Mouse (Mus musculus): Measurements from ENCODE around the gene Tenm2. TPM values are rescaled to one million over a fixed set of nuclear protein-coding genes. Genes with fewer than 3 reads are reported as not detected.

The Tenm2 gene
- polyA plus RNA-seq, 1 experiment, result not detected

- H3K4me1 ChIP-seq (ENCODE audit: control insufficient read depth, insufficient read depth, low read length), result no peaks in the 10 kb centered on the region
- TF ChIP-seq CTCF (IDR thresholded peaks at IDR 0.05; ENCODE audit: control insufficient read depth, insufficient read depth, low read length) (no peak), POLR2A (IDR thresholded peaks at IDR 0.05; ENCODE audit: borderline replicate concordance, control insufficient read depth, low read depth, low read length) (no peak)
- H3K4me3 ChIP-seq (replicated peaks; ENCODE audit: control insufficient read depth, low read depth, low read length), result no peak overlapping the region
- WGBS, result 75% methylated on average over 9 of the region's 9 CpGs
- no peak overlapping the region for H3K27ac ChIP-seq (ENCODE audit: control insufficient read depth, insufficient read depth, low read depth, low read length, poor library complexity)
Observed at GRCm38 (mm10) chr11:35963981-35964549, 1271.7 kb downstream of the Tenm2 start.

GRCm38 (mm10) chr11:35963554-35963953, 1272.2 kb downstream of the Tenm2 start:
- 51% methylated on average over 2 of the region's 2 CpGs for WGBS
- Histone ChIP-seq H3K27ac (ENCODE audit: control insufficient read depth, insufficient read depth, low read depth, low read length, poor library complexity) (no peak overlapping the region), H3K4me3 (replicated peaks; ENCODE audit: control insufficient read depth, low read depth, low read length) (no peak overlapping the region), H3K4me1 (ENCODE audit: control insufficient read depth, insufficient read depth, low read length) (no peaks in the 10 kb centered on the region)
- TF ChIP-seq POLR2A (IDR thresholded peaks at IDR 0.05; ENCODE audit: borderline replicate concordance, control insufficient read depth, low read depth, low read length) (no peak), CTCF (IDR thresholded peaks at IDR 0.05; ENCODE audit: control insufficient read depth, insufficient read depth, low read length) (no peak)

- 81% methylated on average over 2 of the region's 2 CpGs for WGBS
- H3K4me3 ChIP-seq (replicated peaks; ENCODE audit: control insufficient read depth, low read depth, low read length), result no peak overlapping the region
- no peaks in the 10 kb centered on the region for H3K4me1 ChIP-seq (ENCODE audit: control insufficient read depth, insufficient read depth, low read length)
- no peak overlapping the region for H3K27ac ChIP-seq (ENCODE audit: control insufficient read depth, insufficient read depth, low read depth, low read length, poor library complexity)
- no peak for TF ChIP-seq CTCF (IDR thresholded peaks at IDR 0.05; ENCODE audit: control insufficient read depth, insufficient read depth, low read length)
- TF ChIP-seq POLR2A (IDR thresholded peaks at IDR 0.05; ENCODE audit: borderline replicate concordance, control insufficient read depth, low read depth, low read length), result no peak
Observed at GRCm38 (mm10) chr11:35962431-35962830, 1273.3 kb downstream of the Tenm2 start.

GRCm38 (mm10) chr11:35959270-35959669, 1276.5 kb downstream of the Tenm2 start:
- 74% methylated on average over 3 of the region's 3 CpGs for WGBS
- TF ChIP-seq POLR2A (IDR thresholded peaks at IDR 0.05; ENCODE audit: borderline replicate concordance, control insufficient read depth, low read depth, low read length) (no peak), CTCF (IDR thresholded peaks at IDR 0.05; ENCODE audit: control insufficient read depth, insufficient read depth, low read length) (no peak)
- H3K4me3 ChIP-seq (replicated peaks; ENCODE audit: control insufficient read depth, low read depth, low read length), result no peak overlapping the region
- H3K4me1 ChIP-seq (ENCODE audit: control insufficient read depth, insufficient read depth, low read length), result no peaks in the 10 kb centered on the region
- no peak overlapping the region for H3K27ac ChIP-seq (ENCODE audit: control insufficient read depth, insufficient read depth, low read depth, low read length, poor library complexity)

Data from bone marrow, adult 2 months (tissue).